Mouse (Mus musculus) kidney, embryonic 16.5 days (tissue): ENCODE data around the gene Fez2. TPM values are rescaled to one million over a fixed set of nuclear protein-coding genes. Genes with fewer than 3 reads are reported as not detected.

Source experiments
- ATAC-seq: fragments of 200-750 bp; cut with Nextera tagmentation; 2 replicates; pipeline ENCODE4 v1.8.0; 2017; ENCODE audit warnings: moderate TSS enrichment; ENCODE audit not compliant: low FRiP score, low TSS enrichment
- H3K27ac ChIP-seq: fragments of 300-500 bp; sonication (generic); 2 replicates; pipeline ENCODE4 v1.5.1; 2014; ENCODE audit warnings: low read length
- H3K27me3 ChIP-seq: fragments of 300-500 bp; sonication (generic); 2 replicates; pipeline ENCODE4 v1.6.1; 2014; ENCODE audit warnings: low read length, control low read depth, mixed read lengths; ENCODE audit not compliant: insufficient read depth
- H3K36me3 ChIP-seq: fragments of 300-500 bp; sonication (generic); 2 replicates; pipeline ENCODE4 v1.6.1; 2014; ENCODE audit warnings: low read length, control low read depth, mixed read lengths; ENCODE audit not compliant: insufficient read depth
- H3K4me1 ChIP-seq: fragments of 300-500 bp; sonication (generic); 2 replicates; pipeline ENCODE4 v1.6.1; 2014; ENCODE audit warnings: low read length, control low read depth, mixed read lengths; ENCODE audit not compliant: insufficient read depth
- H3K4me2 ChIP-seq: fragments of 300-500 bp; sonication (generic); replicated peaks from 2 replicates; pipeline ENCODE4 v1.6.1; 2014; ENCODE audit warnings: low read depth, low read length
- H3K4me3 ChIP-seq: fragments of 300-500 bp; sonication (generic); 2 replicates; pipeline ENCODE4 v1.5.1; 2014; ENCODE audit warnings: mild to moderate bottlenecking, low read length
- H3K9ac ChIP-seq: fragments of 300-500 bp; sonication (generic); replicated peaks from 2 replicates; pipeline ENCODE4 v1.6.1; 2014; ENCODE audit warnings: low read length
- H3K9me3 ChIP-seq: fragments of 300-500 bp; sonication (generic); 2 replicates; pipeline ENCODE4 v1.6.1; 2016; ENCODE audit warnings: low read length, control low read depth
- WGBS: fragments of 180-500 bp; shearing (Covaris S2); extraction: QIAGEN DNeasy Blood & Tissue Kit; methylation state at CpG from one replicate; pipeline ENCODE4 v1.1.7; 2014; 5-methylcytosine and 5-hydroxymethylcytosine counted together
- polyA plus RNA-seq: library from polyadenylated mRNA; unstranded; fragments of >200 nt; fragmentation: Nextera tagmentation; extraction: Ambion mirVana; gene quantifications from 2 replicates; pipeline ENCODE4 v1.2.1, GENCODE M21; 2015

Fez2 gene
- polyA plus RNA-seq, 1 experiment from 2014 or later, result 42.8 TPM

- Histone ChIP-seq H3K4me2 (no peak overlapping the region), H3K9ac (no peak overlapping the region), H3K36me3 (peaks cover 23% of the 10 kb centered on the region), H3K27me3 (no peaks in the 10 kb centered on the region), H3K4me1 (peaks cover 9% of the 10 kb centered on the region), H3K27ac (no peak overlapping the region), H3K9me3 (no peaks in the 10 kb centered on the region), H3K4me3 (no peak overlapping the region)
- WGBS, result 36% methylated on average over 8 of the region's 8 CpGs
- peak; percentile 62; the same call in 1 of the 2 replicates for ATAC-seq
Observed at GRCm38 (mm10) chr17:78379079-78379729, 38.7 kb downstream of the Fez2 start.

- Histone ChIP-seq H3K4me1 (peaks cover 9% of the 10 kb centered on the region), H3K27ac (no peak overlapping the region), H3K4me2 (no peak overlapping the region), H3K9me3 (no peaks in the 10 kb centered on the region), H3K4me3 (no peak overlapping the region), H3K27me3 (no peaks in the 10 kb centered on the region), H3K36me3 (peaks cover 38% of the 10 kb centered on the region), H3K9ac (no peak overlapping the region)
- no peak for ATAC-seq
- 73% methylated on average over 8 of the region's 8 CpGs for WGBS
Observed at GRCm38 (mm10) chr17:78376587-78376986, 41.4 kb downstream of the Fez2 start.

- Histone ChIP-seq H3K27me3 (no peaks in the 10 kb centered on the region), H3K4me1 (peaks cover 9% of the 10 kb centered on the region), H3K36me3 (peaks cover 38% of the 10 kb centered on the region), H3K9me3 (no peaks in the 10 kb centered on the region), H3K4me3 (no peak overlapping the region), H3K4me2 (no peak overlapping the region), H3K9ac (no peak overlapping the region), H3K27ac (no peak overlapping the region)
- ATAC-seq, result no peak
- WGBS, result 55% methylated on average over 10 of the region's 10 CpGs
Observed at GRCm38 (mm10) chr17:78374756-78375155, 43.2 kb downstream of the Fez2 start.

- Histone ChIP-seq H3K4me3 (no peak overlapping the region), H3K4me1 (peaks cover 1% of the 10 kb centered on the region), H3K27ac (no peak overlapping the region), H3K9me3 (no peaks in the 10 kb centered on the region), H3K4me2 (no peak overlapping the region), H3K36me3 (peaks cover 42% of the 10 kb centered on the region), H3K9ac (no peak overlapping the region), H3K27me3 (no peaks in the 10 kb centered on the region)
- WGBS, result 92% methylated on average over 8 of the region's 8 CpGs
- ATAC-seq, result no peak
Observed at GRCm38 (mm10) chr17:78373849-78374248, 44.1 kb downstream of the Fez2 start.

DNA sequence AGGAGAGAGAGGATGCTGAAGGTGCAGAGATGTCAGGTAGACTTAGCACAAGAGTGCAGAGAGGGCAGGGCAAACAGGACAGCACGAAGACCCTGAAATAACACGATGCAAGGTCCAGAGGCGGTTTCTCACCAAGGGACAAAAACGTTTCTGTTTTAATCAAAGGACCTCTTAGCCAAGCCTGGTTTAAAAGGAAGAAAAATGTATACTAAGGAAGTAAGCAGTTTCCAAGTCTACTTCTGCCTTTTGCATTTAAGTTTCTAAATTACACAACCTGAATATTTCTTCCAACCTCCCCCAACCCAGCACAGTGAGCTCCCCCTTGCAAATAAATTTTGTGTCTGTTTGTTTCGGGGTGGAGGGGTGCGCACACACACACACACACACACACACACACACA is 44.8 kb downstream of the Fez2 start:
- Histone ChIP-seq H3K36me3 (peaks cover 40% of the 10 kb centered on the region), H3K9ac (no peak overlapping the region), H3K27me3 (no peaks in the 10 kb centered on the region), H3K27ac (no peak overlapping the region), H3K4me3 (no peak overlapping the region), H3K9me3 (no peaks in the 10 kb centered on the region), H3K4me1 (no peaks in the 10 kb centered on the region), H3K4me2 (no peak overlapping the region)
- 91% methylated on average over 6 of the region's 6 CpGs for WGBS
- ATAC-seq, result no peak

DNA sequence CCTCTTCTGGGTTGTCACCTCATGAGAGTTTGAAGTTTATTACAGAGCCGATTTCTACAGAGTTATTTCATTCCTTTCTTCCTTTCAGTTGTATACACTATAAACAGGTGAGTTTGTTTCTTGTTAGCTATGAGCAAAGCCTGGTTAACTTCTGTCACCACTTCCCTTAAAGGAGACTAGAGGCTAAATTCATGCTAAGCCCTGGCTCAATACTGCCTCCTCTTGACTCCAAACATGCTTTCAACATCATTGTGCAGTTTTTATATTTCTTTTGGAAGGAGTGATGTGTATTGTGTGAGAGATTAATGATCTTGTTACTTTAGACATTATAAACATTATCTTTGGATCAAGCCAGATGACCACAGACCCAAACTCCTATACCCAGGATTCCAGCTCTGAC is 47.5 kb downstream of the Fez2 start:
- H3K4me1 ChIP-seq, result no peaks in the 10 kb centered on the region
- WGBS, result 95% methylated on average over 1 of the region's 1 CpGs
- H3K4me2 ChIP-seq, result no peak overlapping the region
- no peaks in the 10 kb centered on the region for H3K27me3 ChIP-seq
- H3K4me3 ChIP-seq, result no peak overlapping the region
- H3K9ac ChIP-seq, result no peak overlapping the region
- H3K9me3 ChIP-seq, result no peaks in the 10 kb centered on the region
- H3K36me3 ChIP-seq, result peaks cover 35% of the 10 kb centered on the region
- ATAC-seq, result no peak
- H3K27ac ChIP-seq, result no peak overlapping the region

- Histone ChIP-seq H3K27me3 (no peaks in the 10 kb centered on the region), H3K4me2 (no peak overlapping the region), H3K4me1 (peaks cover 8% of the 10 kb centered on the region; the same call in 1 of the 2 replicates), H3K27ac (no peak overlapping the region), H3K4me3 (no peak overlapping the region), H3K9ac (no peak overlapping the region), H3K36me3 (peaks cover 22% of the 10 kb centered on the region), H3K9me3 (no peaks in the 10 kb centered on the region)
- WGBS, result 65% methylated on average over 8 of the region's 8 CpGs
- peak; percentile 10; the same call in 1 of the 2 replicates for ATAC-seq
Observed at GRCm38 (mm10) chr17:78368481-78368880, 49.5 kb downstream of the Fez2 start.

DNA sequence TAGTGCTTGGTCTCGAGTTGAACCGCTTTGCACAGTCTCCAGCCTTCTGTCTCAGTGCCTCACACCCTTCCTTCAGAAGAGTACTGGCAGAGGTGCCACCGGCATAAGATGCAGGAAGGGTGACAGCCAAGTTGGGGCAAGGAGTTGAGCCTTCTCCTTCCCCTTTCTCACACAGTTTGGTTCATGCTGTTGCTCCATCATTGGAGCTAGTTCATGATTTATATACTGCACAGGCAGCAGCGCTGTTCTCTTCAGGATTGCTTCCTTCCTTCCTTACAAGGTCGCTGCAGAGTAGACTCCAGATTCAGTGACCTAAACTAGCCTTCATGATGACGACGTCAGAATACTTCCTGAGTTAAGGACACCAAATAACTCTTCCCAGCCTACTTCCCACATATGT is 51.9 kb downstream of the Fez2 start:
- Histone ChIP-seq H3K4me3 (no peak overlapping the region), H3K9ac (no peak overlapping the region), H3K27me3 (no peaks in the 10 kb centered on the region), H3K9me3 (no peaks in the 10 kb centered on the region), H3K36me3 (peaks cover 14% of the 10 kb centered on the region), H3K4me2 (no peak overlapping the region), H3K27ac (no peak overlapping the region), H3K4me1 (peaks cover 14% of the 10 kb centered on the region; the same call in 1 of the 2 replicates)
- ATAC-seq, result no peak
- WGBS, result 58% methylated on average over 7 of the region's 7 CpGs

DNA sequence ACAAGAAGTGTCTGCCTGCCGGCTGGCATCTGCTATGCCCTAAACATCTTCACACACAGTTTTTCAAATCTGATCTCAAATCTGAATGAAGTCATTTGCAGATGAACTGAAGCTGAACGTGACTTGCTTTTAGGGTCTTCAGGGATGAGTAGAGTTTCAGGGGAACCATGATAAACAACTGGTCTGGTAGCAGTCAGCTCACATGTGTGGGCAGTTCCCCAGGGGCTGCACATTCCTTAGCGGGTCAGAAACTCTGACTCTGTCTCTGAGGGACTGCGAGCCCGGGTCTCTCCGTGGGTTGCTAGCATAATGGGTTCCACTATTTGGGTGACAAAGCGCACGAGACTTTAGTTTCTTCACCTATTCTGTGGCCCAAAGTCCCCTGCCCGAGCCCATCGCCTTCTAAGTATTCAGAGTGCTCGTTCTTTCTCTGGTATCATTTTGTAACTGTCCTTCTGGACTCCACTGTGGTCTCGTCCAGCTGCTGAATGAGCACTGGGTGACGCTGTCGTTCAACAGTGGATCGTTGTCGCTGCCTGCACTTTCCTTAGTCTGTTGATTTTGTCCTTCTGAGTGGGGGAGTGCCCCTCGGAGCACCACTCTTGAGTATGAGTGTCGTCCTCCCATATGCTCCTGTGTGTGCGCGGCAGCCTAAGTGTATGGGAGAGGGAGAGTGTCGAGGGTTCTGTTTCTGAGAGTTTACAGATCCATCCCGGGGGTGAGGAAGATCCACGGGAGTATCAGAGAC is 53.2 kb downstream of the Fez2 start:
- Histone ChIP-seq H3K27me3 (no peaks in the 10 kb centered on the region), H3K27ac (no peak overlapping the region), H3K9ac (no peak overlapping the region), H3K4me2 (no peak overlapping the region), H3K4me3 (no peak overlapping the region), H3K36me3 (peaks cover 13% of the 10 kb centered on the region), H3K4me1 (peaks cover 14% of the 10 kb centered on the region), H3K9me3 (no peaks in the 10 kb centered on the region)
- WGBS, result 56% methylated on average over 23 of the region's 23 CpGs
- peak; percentile 64 for ATAC-seq
